Comparison of ENCODE assay signal across 17 mouse cellular contexts in genomic region chr12:106673232-106673766, GRCm38 (mm10).
DNase-seq lines count a peak whose midpoint lies in the region; ATAC-seq and TF ChIP-seq lines count a peak whose summit lies in the region.
"Had no signal": no experiment of that assay in that cellular context is flagged by ENCODE, and none has a peak within 500 bp of the region (broad histone marks: within the 10 kb centered on the region; RNA-seq: fewer than 3 reads in every experiment).

No protein-coding gene starts in this region.

- WGBS in hindbrain, embryonic 11.5 days, result 31% methylated on average over 13 of the region's 13 CpGs
- WGBS in hindbrain, postnatal 0 days, result 30% methylated on average over 13 of the region's 13 CpGs
- 16% methylated on average over 13 of the region's 13 CpGs for WGBS in lung, embryonic 14.5 days
- 29% methylated on average over 13 of the region's 13 CpGs for WGBS in hindbrain, embryonic 15.5 days

- H3K4me1 ChIP-seq in hindbrain, embryonic 11.5 days (replicated peaks; ENCODE audit: control insufficient read depth, insufficient read depth, low read length), result no peaks in the 10 kb centered on the region
- no peaks in the 10 kb centered on the region for H3K4me1 ChIP-seq in hindbrain, postnatal 0 days (ENCODE audit: insufficient read depth, low read length)
- H3K4me1 ChIP-seq in lung, embryonic 14.5 days (ENCODE audit: insufficient read depth), result no peaks in the 10 kb centered on the region
- peaks cover 8% of the 10 kb centered on the region; the same call in 1 of the 2 replicates for H3K4me1 ChIP-seq in hindbrain, embryonic 15.5 days (replicated peaks)

- no peak for ATAC-seq in hindbrain, embryonic 11.5 days (ENCODE audit: low FRiP score)
- no peak for ATAC-seq in hindbrain, postnatal 0 days
- ATAC-seq in lung, embryonic 14.5 days (ENCODE audit: insufficient read depth), result no peak
- no peak for ATAC-seq in hindbrain, embryonic 15.5 days (ENCODE audit: low FRiP score, low read depth)

- no peaks in the 10 kb centered on the region for H3K27me3 ChIP-seq in hindbrain, embryonic 11.5 days (ENCODE audit: control insufficient read depth, insufficient read depth, low read length)
- H3K27me3 ChIP-seq in hindbrain, postnatal 0 days (ENCODE audit: insufficient read depth, low read length), result no peaks in the 10 kb centered on the region
- no peaks in the 10 kb centered on the region for H3K27me3 ChIP-seq in lung, embryonic 14.5 days (ENCODE audit: insufficient read depth, low read length)
- H3K27me3 ChIP-seq in hindbrain, embryonic 15.5 days, result no peaks in the 10 kb centered on the region

- no peaks in the 10 kb centered on the region for H3K36me3 ChIP-seq in hindbrain, embryonic 11.5 days (ENCODE audit: control insufficient read depth, insufficient read depth, low read length)
- H3K36me3 ChIP-seq in hindbrain, postnatal 0 days (ENCODE audit: insufficient read depth, low read length), result no peaks in the 10 kb centered on the region
- H3K36me3 ChIP-seq in lung, embryonic 14.5 days (ENCODE audit: insufficient read depth), result no peaks in the 10 kb centered on the region
- no peaks in the 10 kb centered on the region for H3K36me3 ChIP-seq in hindbrain, embryonic 15.5 days
- H3K36me3 ChIP-seq: limb, embryonic 13.5 days had no signal

- H3K4me3 ChIP-seq in hindbrain, embryonic 11.5 days (ENCODE audit: low read depth, low read length), result no peak overlapping the region
- no peak overlapping the region for H3K4me3 ChIP-seq in hindbrain, postnatal 0 days (ENCODE audit: low read length)
- no peak overlapping the region for H3K4me3 ChIP-seq in lung, embryonic 14.5 days (ENCODE audit: low read depth, low read length)
- no peak overlapping the region for H3K4me3 ChIP-seq in hindbrain, embryonic 15.5 days
- H3K4me3 ChIP-seq: limb, embryonic 13.5 days; myocyte had no signal

- H3K9me3 ChIP-seq in hindbrain, embryonic 11.5 days (ENCODE audit: control insufficient read depth, low read length), result no peaks in the 10 kb centered on the region
- no peaks in the 10 kb centered on the region for H3K9me3 ChIP-seq in hindbrain, postnatal 0 days (ENCODE audit: low read length)
- no peaks in the 10 kb centered on the region for H3K9me3 ChIP-seq in lung, embryonic 14.5 days (ENCODE audit: low read depth, low read length)
- H3K9me3 ChIP-seq in hindbrain, embryonic 15.5 days, result no peaks in the 10 kb centered on the region
- H3K9me3 ChIP-seq: limb, embryonic 13.5 days had no signal

- TF ChIP-seq CTCF in hindbrain, postnatal 0 days (IDR thresholded peaks at IDR 0.05; ENCODE audit: low read depth), result no peak
- TF ChIP-seq CTCF in lung, embryonic 14.5 days (IDR thresholded peaks at IDR 0.05; ENCODE audit: low read depth), result no peak

- H3K4me2 ChIP-seq in hindbrain, embryonic 11.5 days (replicated peaks; ENCODE audit: low read depth, low read length), result no peak overlapping the region
- no peak overlapping the region for H3K4me2 ChIP-seq in hindbrain, postnatal 0 days (ENCODE audit: low read depth, low read length)
- no peak overlapping the region for H3K4me2 ChIP-seq in lung, embryonic 14.5 days
- H3K4me2 ChIP-seq in hindbrain, embryonic 15.5 days, result 0 out of 2 replicates have a peak overlapping the region, but pooled peaks have one; percentile 4
- H3K4me2 ChIP-seq: limb, embryonic 13.5 days had no signal

- DNase-seq in hindbrain, embryonic 11.5 days (ENCODE audit: low spot score), result peak; percentile 60
- no peak for DNase-seq in hindbrain, postnatal 0 days (ENCODE audit: low spot score)
- peak; percentile 21 for DNase-seq in lung, embryonic 14.5 days
- no peak for DNase-seq in lung, postnatal 36 days
- peak; percentile 63 for DNase-seq in embryo, embryonic 10.5 days (ENCODE audit: low spot score)
- DNase-seq in layer of hippocampus, postnatal 14 days (ENCODE audit: low spot score in 2 of 2), result no peak
- no peak for DNase-seq in gastrocnemius, adult 18-20 months (ENCODE audit: low spot score)
- DNase-seq: adrenal gland, adult 2 months; cerebellum, adult 18-20 months; kidney, postnatal 36 days; lung, postnatal 4 days; right cerebral cortex, postnatal 14 days; thymus, postnatal 14 days had no signal

- H3K27ac ChIP-seq in hindbrain, embryonic 11.5 days (ENCODE audit: low read depth, low read length), result no peak overlapping the region
- no peak overlapping the region for H3K27ac ChIP-seq in hindbrain, postnatal 0 days
- no peak overlapping the region for H3K27ac ChIP-seq in lung, embryonic 14.5 days (ENCODE audit: low read depth)
- H3K27ac ChIP-seq in hindbrain, embryonic 15.5 days (replicated peaks), result no peak overlapping the region
- H3K27ac ChIP-seq: limb, embryonic 13.5 days; stomach, postnatal 0 days had no signal

- no peak overlapping the region for H3K9ac ChIP-seq in hindbrain, embryonic 11.5 days (ENCODE audit: low read depth, low read length)
- H3K9ac ChIP-seq in hindbrain, postnatal 0 days (replicated peaks; ENCODE audit: low read length), result no peak overlapping the region
- no peak overlapping the region for H3K9ac ChIP-seq in lung, embryonic 14.5 days
- no peak overlapping the region for H3K9ac ChIP-seq in hindbrain, embryonic 15.5 days
- H3K9ac ChIP-seq: limb, embryonic 13.5 days had no signal

Comparison
In these comparisons a context has a peak if more than half of its experiments do, and no peak if none do; other contexts are left out.
1. DNase-seq: peak in hindbrain, embryonic 11.5 days (single experiment), lung, embryonic 14.5 days (single experiment) and embryo, embryonic 10.5 days (single experiment); none in hindbrain, postnatal 0 days (single experiment), lung, postnatal 36 days (single experiment), layer of hippocampus, postnatal 14 days (0 of 2) and gastrocnemius, adult 18-20 months (single experiment).